Mouse (Mus musculus) hindlimb bud, embryonic 11.5 days (tissue): ENCODE measurements around the gene Creb3l2.
"Not testable (repeated sequence)": the region's sequence is repeated elsewhere in the genome, so short reads cannot be mapped to it uniquely, and the experiment has no call there.

Source experiments
- DNase-seq: peaks from one replicate; pipeline ENCODE4 v3.0.0-alpha.2; 2012; ENCODE audit warnings: low read depth, low spot score; ENCODE audit errors: extremely low spot score

Gene Creb3l2

GRCm38 (mm10) chr6:37442041-37442667, at the start of gene Creb3l2:
Gene Creb3l2 (minus strand): TSS chr6:37442146.
- DNase-seq, result peak; percentile 99

- DNase-seq, result no peak
Observed at GRCm38 (mm10) chr6:37486502-37486901, 44.6 kb upstream of the Creb3l2 start.

- DNase-seq, result no peak
Observed at GRCm38 (mm10) chr6:37484588-37485070, 42.7 kb upstream of the Creb3l2 start.

- DNase-seq, result no peak
Observed at GRCm38 (mm10) chr6:37483262-37483661, 41.3 kb upstream of the Creb3l2 start.

- DNase-seq, result no peak
Observed at GRCm38 (mm10) chr6:37481147-37481546, 39.2 kb upstream of the Creb3l2 start.

- DNase-seq, result no peak
Observed at GRCm38 (mm10) chr6:37480008-37480407, 38.1 kb upstream of the Creb3l2 start.

- no peak for DNase-seq
Observed at GRCm38 (mm10) chr6:37478481-37478880, 36.5 kb upstream of the Creb3l2 start.

- no peak for DNase-seq
Observed at GRCm38 (mm10) chr6:37473674-37474342, 31.9 kb upstream of the Creb3l2 start.

- no peak for DNase-seq
Observed at GRCm38 (mm10) chr6:37470216-37470615, 28.3 kb upstream of the Creb3l2 start.

GRCm38 (mm10) chr6:37465847-37466246, 23.9 kb upstream of the Creb3l2 start:
- no peak for DNase-seq

GRCm38 (mm10) chr6:37465356-37465755, 23.4 kb upstream of the Creb3l2 start:
- DNase-seq, result no peak

- DNase-seq, result no peak
Observed at GRCm38 (mm10) chr6:37464585-37464984, 22.6 kb upstream of the Creb3l2 start.

GRCm38 (mm10) chr6:37463517-37464482, 21.9 kb upstream of the Creb3l2 start:
- not testable (repeated sequence) for DNase-seq

- no peak for DNase-seq
Observed at GRCm38 (mm10) chr6:37460681-37461080, 18.7 kb upstream of the Creb3l2 start.

- DNase-seq, result not testable (repeated sequence)
Observed at GRCm38 (mm10) chr6:37459656-37460055, 17.7 kb upstream of the Creb3l2 start.

GRCm38 (mm10) chr6:37457990-37458655, 16.2 kb upstream of the Creb3l2 start:
- DNase-seq, result no peak

- no peak for DNase-seq
Observed at GRCm38 (mm10) chr6:37455540-37455939, 13.6 kb upstream of the Creb3l2 start.

- no peak for DNase-seq
Observed at GRCm38 (mm10) chr6:37453047-37453446, 11.1 kb upstream of the Creb3l2 start.

- no peak for DNase-seq
Observed at GRCm38 (mm10) chr6:37451664-37452063, 9.7 kb upstream of the Creb3l2 start.

GRCm38 (mm10) chr6:37447704-37448466, 5.9 kb upstream of the Creb3l2 start:
- DNase-seq, result no peak
